8 mouse cellular contexts compared by ENCODE assay signal in the genomic region with DNA sequence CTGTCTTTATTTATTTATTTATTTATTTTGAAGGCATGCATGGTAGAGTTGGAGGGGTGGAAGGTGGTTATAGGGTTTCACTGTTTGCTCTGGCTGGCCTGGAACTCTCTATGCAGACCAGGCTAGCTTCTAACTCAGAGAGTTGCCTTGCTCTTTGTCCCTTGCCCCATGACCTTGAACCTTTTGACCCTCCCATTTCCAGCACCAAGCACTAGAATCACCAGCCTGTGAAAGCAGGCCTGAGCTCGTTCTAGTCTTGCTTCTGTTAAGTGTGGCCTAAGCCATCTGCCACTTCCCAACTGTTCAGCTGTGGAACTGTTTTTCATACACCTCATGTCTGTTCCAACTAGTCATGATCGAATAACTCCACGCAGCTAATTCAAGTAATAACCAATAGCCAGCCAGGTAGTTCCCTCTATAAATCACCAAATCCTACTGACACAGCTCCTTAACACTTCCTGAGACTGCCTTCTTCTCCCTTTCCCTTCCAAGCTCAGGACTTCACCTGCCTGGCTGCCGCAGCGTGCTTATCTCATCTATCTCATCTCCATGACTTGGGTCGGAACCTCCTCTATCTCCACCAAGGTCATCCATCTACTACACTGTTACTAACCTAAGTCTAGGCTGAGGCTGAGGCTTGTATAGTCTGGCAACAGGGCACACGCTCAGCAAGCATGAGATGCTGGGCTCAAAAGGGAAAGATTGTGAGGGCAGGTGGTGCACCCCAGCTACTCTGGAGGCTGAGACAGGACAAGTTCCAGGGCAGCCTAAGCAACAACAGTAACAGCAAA. TPM values are rescaled to one million over a fixed set of nuclear protein-coding genes. Genes with fewer than 3 reads are reported as not detected.
A peak's percentile ranks its signal among the peaks of the same experiment; 100 is the strongest.
DNase-seq lines count a peak whose midpoint lies in the region; ATAC-seq and TF ChIP-seq lines count a peak whose summit lies in the region.

No protein-coding gene starts in this region.

- TF ChIP-seq POLR2A in bone marrow, adult 2 months (IDR thresholded peaks at IDR 0.05; ENCODE audit: borderline replicate concordance, control insufficient read depth, low read depth, low read length): no peak

- peak overlapping the region; percentile 86 for H3K4me2 ChIP-seq in hindbrain, postnatal 0 days (ENCODE audit: low read depth, low read length)
- H3K4me2 ChIP-seq in liver, postnatal 0 days (ENCODE audit: low read depth, low read length): peak overlapping the region; percentile 92

- no peak for TF ChIP-seq CTCF in bone marrow, adult 2 months (IDR thresholded peaks at IDR 0.05; ENCODE audit: control insufficient read depth, insufficient read depth, low read length)
- no peak for TF ChIP-seq CTCF in hindbrain, postnatal 0 days (IDR thresholded peaks at IDR 0.05; ENCODE audit: low read depth)
- TF ChIP-seq CTCF in liver, postnatal 0 days (IDR thresholded peaks at IDR 0.05; ENCODE audit: low read depth): no peak

- H3K36me3 ChIP-seq in erythroblast, embryonic 14.5 days (ENCODE audit: control insufficient read depth): peaks cover 68% of the 10 kb centered on the region
- peaks cover 33% of the 10 kb centered on the region for H3K36me3 ChIP-seq in hindbrain, postnatal 0 days (ENCODE audit: insufficient read depth, low read length)
- H3K36me3 ChIP-seq in liver, postnatal 0 days (replicated peaks; ENCODE audit: insufficient read depth, low read length): peaks cover 35% of the 10 kb centered on the region

- H3K27ac ChIP-seq in bone marrow, adult 2 months (ENCODE audit: control insufficient read depth, insufficient read depth, low read depth, low read length, poor library complexity): no peak overlapping the region; the same call in 1 of the 2 replicates
- no peak overlapping the region for H3K27ac ChIP-seq in hindbrain, postnatal 0 days
- peak overlapping the region; percentile 86 for H3K27ac ChIP-seq in liver, postnatal 0 days (ENCODE audit: low read depth)

- ATAC-seq in erythroblast, adult 5-6 weeks (replicated peaks; ENCODE audit: low FRiP score, poor library complexity, severe bottlenecking): no peak
- no peak for ATAC-seq in hindbrain, postnatal 0 days
- no peak for ATAC-seq in liver, postnatal 0 days

- no peak for TF ChIP-seq EP300 in liver, postnatal 0 days (IDR thresholded peaks at IDR 0.05; ENCODE audit: low read depth)

- peak overlapping the region; percentile 100 for H3K4me3 ChIP-seq in erythroblast, embryonic 14.5 days (replicated peaks)
- H3K4me3 ChIP-seq in bone marrow, adult 2 months (replicated peaks; ENCODE audit: control insufficient read depth, low read depth, low read length): peak overlapping the region; percentile 53
- peak overlapping the region; percentile 90 for H3K4me3 ChIP-seq in hindbrain, postnatal 0 days (ENCODE audit: low read length)
- H3K4me3 ChIP-seq in liver, postnatal 0 days (ENCODE audit: low read depth, low read length): peak overlapping the region; percentile 92

- 65% methylated on average over 7 of the region's 7 CpGs for WGBS in bone marrow, adult 2 months
- 92% methylated on average over 7 of the region's 7 CpGs for whole genome bisulfite sequencing in hindbrain, postnatal 0 days
- 43% methylated on average over 7 of the region's 7 CpGs for WGBS in liver, postnatal 0 days (ENCODE audit: insufficient replicate concordance)

- no peaks in the 10 kb centered on the region for H3K9me3 ChIP-seq in erythroblast, embryonic 14.5 days (ENCODE audit: control insufficient read depth, low read length)
- H3K9me3 ChIP-seq in hindbrain, postnatal 0 days (ENCODE audit: low read length): no peaks in the 10 kb centered on the region
- no peaks in the 10 kb centered on the region for H3K9me3 ChIP-seq in liver, postnatal 0 days (ENCODE audit: low read length)

- peaks cover 50% of the 10 kb centered on the region for H3K4me1 ChIP-seq in erythroblast, embryonic 14.5 days (ENCODE audit: control insufficient read depth)
- H3K4me1 ChIP-seq in bone marrow, adult 2 months (ENCODE audit: control insufficient read depth, insufficient read depth, low read length): peaks cover 6% of the 10 kb centered on the region
- H3K4me1 ChIP-seq in hindbrain, postnatal 0 days (ENCODE audit: insufficient read depth, low read length): peaks cover 17% of the 10 kb centered on the region
- H3K4me1 ChIP-seq in liver, postnatal 0 days (ENCODE audit: insufficient read depth): peaks cover 27% of the 10 kb centered on the region

- H3K9ac ChIP-seq in hindbrain, postnatal 0 days (replicated peaks; ENCODE audit: low read length): 0 out of 2 replicates have a peak overlapping the region, but pooled peaks have one; percentile 5
- peak overlapping the region; percentile 93 for H3K9ac ChIP-seq in liver, postnatal 0 days (replicated peaks)

- no peaks in the 10 kb centered on the region for H3K27me3 ChIP-seq in erythroblast, embryonic 14.5 days (ENCODE audit: control insufficient read depth)
- H3K27me3 ChIP-seq in hindbrain, postnatal 0 days (ENCODE audit: insufficient read depth, low read length): no peaks in the 10 kb centered on the region
- no peaks in the 10 kb centered on the region for H3K27me3 ChIP-seq in liver, postnatal 0 days (ENCODE audit: insufficient read depth, low read length)

- no peak for DNase-seq in hindbrain, postnatal 0 days (ENCODE audit: low spot score)
- peak; percentile 22 for DNase-seq in liver, postnatal 0 days
- no peak for DNase-seq in cerebellum, postnatal 10 days
- DNase-seq in cerebellum, postnatal 14 days: no peak
- DNase-seq in ovary, postnatal 10 days (ENCODE audit: low spot score): no peak

RNA-seq across cellular contexts. Expression of a gene that starts 1.4 kb away (rescaled TPM):
- 1.3 and 2.3 TPM in 2 replicates for polyA plus RNA-seq in erythroblast, embryonic 14.5 days (2012)
- 50.0 and 63.1 TPM in 2 replicates for total RNA-seq in erythroblast, adult 5-6 weeks (2015; ENCODE audit: low replicate concordance)
- total RNA-seq in erythroblast, adult 5-6 weeks (2017; ENCODE audit: low replicate concordance): 26.2 and 57.2 TPM in 2 replicates
- polyA plus RNA-seq in bone marrow, adult 2 months (2011; ENCODE audit: insufficient read depth, insufficient read length, low replicate concordance, missing spikeins): 63.1 and 65.6 TPM in 2 replicates
- 217 and 251 TPM in 2 replicates for total RNA-seq in hindbrain, postnatal 0 days (2014; rRNA removed)
- 355 and 363 TPM in 2 replicates for polyA plus RNA-seq in hindbrain, postnatal 0 days (2015; fragmentation: Nextera tagmentation; extraction: Ambion mirVana)
- polyA plus RNA-seq in liver, postnatal 0 days (2015; fragmentation: Nextera tagmentation; extraction: Ambion mirVana): 454 and 476 TPM in 2 replicates

RNA-seq across cellular contexts. Expression of a gene that starts 1.5 kb away (rescaled TPM):
- 3.3 and 4.0 TPM in 2 replicates for polyA plus RNA-seq in erythroblast, embryonic 14.5 days (2012)
- total RNA-seq in erythroblast, adult 5-6 weeks (2015; ENCODE audit: low replicate concordance): 21.1 and 27.1 TPM in 2 replicates
- total RNA-seq in erythroblast, adult 5-6 weeks (2017; ENCODE audit: low replicate concordance): 27.5 and 70.9 TPM in 2 replicates
- polyA plus RNA-seq in bone marrow, adult 2 months (2011; ENCODE audit: insufficient read depth, insufficient read length, low replicate concordance, missing spikeins): 41.7 and 54.8 TPM in 2 replicates
- total RNA-seq in hindbrain, postnatal 0 days (2014; rRNA removed): 131 and 165 TPM in 2 replicates
- 442 and 445 TPM in 2 replicates for polyA plus RNA-seq in hindbrain, postnatal 0 days (2015; fragmentation: Nextera tagmentation; extraction: Ambion mirVana)
- polyA plus RNA-seq in liver, postnatal 0 days (2015; fragmentation: Nextera tagmentation; extraction: Ambion mirVana): 198 and 212 TPM in 2 replicates

RNA-seq across cellular contexts. Expression of a gene that starts 14.9 kb away (rescaled TPM):
- 0.18 TPM in 1 of 2 replicates, not detected in the other for polyA plus RNA-seq in erythroblast, embryonic 14.5 days (2012)
- total RNA-seq in erythroblast, adult 5-6 weeks (2015; ENCODE audit: low replicate concordance): not detected in 2 replicates
- total RNA-seq in erythroblast, adult 5-6 weeks (2017; ENCODE audit: low replicate concordance): 0.42 and 1.0 TPM in 2 replicates
- 2.5 TPM in 1 of 2 replicates, not detected in the other for polyA plus RNA-seq in bone marrow, adult 2 months (2011; ENCODE audit: insufficient read depth, insufficient read length, low replicate concordance, missing spikeins)
- 1.2 and 2.6 TPM in 2 replicates for total RNA-seq in hindbrain, postnatal 0 days (2014; rRNA removed)
- 5.5 and 7.7 TPM in 2 replicates for polyA plus RNA-seq in hindbrain, postnatal 0 days (2015; fragmentation: Nextera tagmentation; extraction: Ambion mirVana)
- polyA plus RNA-seq in liver, postnatal 0 days (2015; fragmentation: Nextera tagmentation; extraction: Ambion mirVana): 0.51 and 0.73 TPM in 2 replicates

RNA-seq across cellular contexts. Expression of a gene that starts 15.0 kb away (rescaled TPM):
- polyA plus RNA-seq in erythroblast, embryonic 14.5 days (2012): 0.12 and 0.25 TPM in 2 replicates
- 9.0 and 15.3 TPM in 2 replicates for total RNA-seq in erythroblast, adult 5-6 weeks (2015; ENCODE audit: low replicate concordance)
- 5.3 and 7.2 TPM in 2 replicates for total RNA-seq in erythroblast, adult 5-6 weeks (2017; ENCODE audit: low replicate concordance)
- 6.1 and 13.0 TPM in 2 replicates for polyA plus RNA-seq in bone marrow, adult 2 months (2011; ENCODE audit: insufficient read depth, insufficient read length, low replicate concordance, missing spikeins)
- total RNA-seq in hindbrain, postnatal 0 days (2014; rRNA removed): 10.7 and 15.0 TPM in 2 replicates
- 20.2 and 21.2 TPM in 2 replicates for polyA plus RNA-seq in hindbrain, postnatal 0 days (2015; fragmentation: Nextera tagmentation; extraction: Ambion mirVana)
- 8.3 and 9.2 TPM in 2 replicates for polyA plus RNA-seq in liver, postnatal 0 days (2015; fragmentation: Nextera tagmentation; extraction: Ambion mirVana)

RNA-seq across cellular contexts. Expression of a gene that starts 41.1 kb away (rescaled TPM):
- not detected in 2 replicates for polyA plus RNA-seq in erythroblast, embryonic 14.5 days (2012)
- not detected in 2 replicates for total RNA-seq in erythroblast, adult 5-6 weeks (2015; ENCODE audit: low replicate concordance)
- total RNA-seq in erythroblast, adult 5-6 weeks (2017; ENCODE audit: low replicate concordance): not detected in 2 replicates
- not detected in 2 replicates for polyA plus RNA-seq in bone marrow, adult 2 months (2011; ENCODE audit: insufficient read depth, insufficient read length, low replicate concordance, missing spikeins)
- total RNA-seq in hindbrain, postnatal 0 days (2014; rRNA removed): not detected in 2 replicates
- 0.21 and 0.34 TPM in 2 replicates for polyA plus RNA-seq in hindbrain, postnatal 0 days (2015; fragmentation: Nextera tagmentation; extraction: Ambion mirVana)
- not detected in 2 replicates for polyA plus RNA-seq in liver, postnatal 0 days (2015; fragmentation: Nextera tagmentation; extraction: Ambion mirVana)

Comparison
In these comparisons a context has a peak if more than half of its experiments do, and no peak if none do; other contexts are left out.
1. RNA of a gene that starts 1.4 kb away (polyA plus RNA-seq): 454 to 476 TPM in liver, postnatal 0 days, 355 to 363 TPM in hindbrain, postnatal 0 days and 63.1 to 65.6 TPM in bone marrow, adult 2 months; 1.3 to 2.3 TPM in erythroblast, embryonic 14.5 days; every median in the first group is over 10 times any median in the second.
2. Peak in every context shown above with its lines, with median percentiles within 50 percentile points of each other: H3K4me3 ChIP-seq.